Mouse (Mus musculus) liver, embryonic 15.5 days (tissue): ENCODE data around the gene Gm11627. TPM values are rescaled to one million over a fixed set of nuclear protein-coding genes. Genes with fewer than 3 reads are reported as not detected.

Experiments
- polyA plus RNA-seq: library from polyadenylated mRNA; unstranded; fragments of >200 nt; fragmentation: Nextera tagmentation; extraction: Ambion mirVana; gene quantifications from 2 replicates; pipeline ENCODE4 v1.2.1, GENCODE M21; 2015

Gene Gm11627
- polyA plus RNA-seq, 1 experiment from 2014 or later = 0.29 TPM

Other genes with a start within 250 kb of the Gm11627 start
- gene Slc4a1, start 213.3 kb downstream of the Gm11627 start, polyA plus RNA-seq = 1,073 and 1,204 TPM in 2 replicates
- 2.2 and 2.4 TPM in 2 replicates for gene Rundc3a, start 186.1 kb downstream of the Gm11627 start, polyA plus RNA-seq
- gene Slc25a39, start 171.5 kb downstream of the Gm11627 start, polyA plus RNA-seq = 451 and 525 TPM in 2 replicates
- gene Grn, start 149.1 kb downstream of the Gm11627 start, polyA plus RNA-seq = 94.8 and 121 TPM in 2 replicates
- 0.28 and 0.61 TPM in 2 replicates for gene Fam171a2, start 131.8 kb downstream of the Gm11627 start, polyA plus RNA-seq
- 26.9 and 35.1 TPM in 2 replicates for gene Itga2b, start 109.3 kb downstream of the Gm11627 start, polyA plus RNA-seq
- 20.1 and 20.8 TPM in 2 replicates for gene Gpatch8, start 23.1 kb downstream of the Gm11627 start, polyA plus RNA-seq
- gene Fzd2, start 24.9 kb upstream of the Gm11627 start, polyA plus RNA-seq = 0.41 and 0.60 TPM in 2 replicates
- gene Meioc, start 84.3 kb upstream of the Gm11627 start, polyA plus RNA-seq = 0.09 TPM in 1 of 2 replicates, not detected in the other
- gene Ccdc43, start 118.3 kb upstream of the Gm11627 start, polyA plus RNA-seq = 13.4 and 13.6 TPM in 2 replicates
- 0.08 and 0.26 TPM in 2 replicates for gene Adam11, start 182.0 kb upstream of the Gm11627 start, polyA plus RNA-seq
- 1.4 and 1.6 TPM in 2 replicates for gene Gjc1, start 240.2 kb upstream of the Gm11627 start, polyA plus RNA-seq